Mouse (Mus musculus) testis, adult 2 months (tissue): ENCODE results near the gene Gusb.

Source experiments
- CTCF ChIP-seq: fragments of 200-500 bp; IDR thresholded peaks from 2 replicates; pipeline ENCODE4 v1.5.1; 2012; ENCODE audit warnings: low read depth, mild to moderate bottlenecking, inconsistent platforms, low read length, moderate library complexity; ENCODE audit not compliant: control insufficient read depth, insufficient read depth, insufficient replicate concordance
- POLR2A ChIP-seq: fragments of 200-500 bp; IDR thresholded peaks from 2 replicates; pipeline ENCODE4 v1.6.1; 2012; ENCODE audit warnings: low read depth, mild to moderate bottlenecking, inconsistent platforms, low read length, moderate library complexity; ENCODE audit not compliant: control insufficient read depth

- no peak for TF ChIP-seq CTCF
- no peak for TF ChIP-seq POLR2A
These were observed 62.6 kb downstream of the Gusb start for GRCm38 (mm10) chr5:129940281-129940680.
